Mouse (Mus musculus) heart, postnatal 25 days (tissue): ENCODE measurements around the gene Foxk2. TPM values are rescaled to one million over a fixed set of nuclear protein-coding genes. Genes with fewer than 3 reads are reported as not detected.
"Not testable (repeated sequence)": the region's sequence is repeated elsewhere in the genome, so short reads cannot be mapped to it uniquely, and the experiment has no call there.

Experiments
- DNase-seq: peaks from one replicate; pipeline ENCODE4 v3.0.0; 2022; ENCODE audit warnings: low spot score
- intact Hi-C: fragments of 180-260 bp; cut with DNase I; formaldehyde crosslinking; loops from one replicate; pipeline ENCODE4 v1.15.1; 2025
- total RNA-seq, 2 experiments: library from RNA; stranded (reverse); gene quantifications; 2 replicates each; pipeline ENCODE4 v1.2.3; 2021

Gene Foxk2
- total RNA-seq, 2 experiments from 2014 or later = 19.1 to 20.0 TPM

DNA sequence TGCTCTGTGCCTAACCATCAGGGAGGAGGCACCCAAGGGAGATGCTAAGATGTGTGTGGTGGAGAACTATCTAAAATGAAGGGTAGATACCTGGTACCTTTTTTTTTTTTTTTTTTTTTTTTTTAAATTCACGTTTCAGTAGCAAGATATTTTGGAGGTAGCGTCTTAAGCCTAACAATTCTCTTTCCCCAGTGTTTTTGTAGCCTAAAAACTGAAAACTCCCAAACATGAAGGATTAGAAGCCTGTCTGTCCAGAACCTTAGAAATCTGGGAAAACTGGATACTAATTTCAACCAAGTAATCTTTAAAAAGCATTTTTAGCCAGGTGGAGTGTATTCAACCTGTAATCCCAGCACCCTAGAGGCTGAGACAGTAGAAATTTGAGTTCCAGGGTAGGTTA, 1.3 kb downstream of the Foxk2 start:
- intact Hi-C loops = no loop called here
- no peak for DNase-seq

DNA sequence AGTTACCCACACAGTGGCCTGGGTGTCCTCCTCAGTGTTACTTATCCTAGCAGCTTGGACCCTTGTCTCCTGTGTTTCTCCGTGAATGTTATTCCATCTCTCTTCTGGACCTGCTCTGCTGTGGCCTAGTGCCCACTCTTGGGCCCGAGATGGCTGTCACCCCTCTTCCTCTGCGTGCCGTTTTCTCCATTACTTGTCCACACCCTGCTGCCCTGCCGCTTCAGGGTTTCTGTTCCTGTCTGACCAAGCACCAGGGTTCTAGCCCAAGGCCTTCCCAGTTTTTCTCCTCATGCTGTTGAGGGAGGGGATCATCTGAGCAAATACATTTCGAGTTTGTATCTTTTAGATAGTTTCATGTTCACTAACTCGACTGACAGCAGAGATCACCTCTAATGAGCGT, 17.7 kb downstream of the Foxk2 start:
- intact Hi-C loops = no loop called here
- no peak for DNase-seq

DNA sequence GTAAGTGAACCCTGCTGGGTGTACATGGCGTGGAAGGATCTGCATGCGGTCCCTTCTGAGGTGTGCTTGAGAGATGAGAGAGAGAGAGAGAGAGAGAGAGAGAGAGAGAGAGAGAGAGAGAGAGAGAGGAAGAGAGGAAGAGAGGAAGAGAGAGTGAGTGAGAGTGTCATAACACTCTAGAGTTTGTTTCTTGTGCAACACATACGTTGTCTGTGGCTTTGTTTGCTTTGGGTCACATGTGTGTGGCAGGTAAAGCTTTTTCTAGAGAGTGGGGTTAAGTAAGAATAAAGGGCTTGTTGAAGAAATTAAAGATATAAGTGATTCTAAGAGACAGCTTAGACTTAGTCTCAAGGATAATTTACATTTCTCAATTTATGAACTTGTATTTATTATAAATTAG, 18.2 kb downstream of the Foxk2 start:
- DNase-seq = no peak
- intact Hi-C loops = no loop called here

GRCm38 (mm10) chr11:121282911-121283310, 23.1 kb downstream of the Foxk2 start:
- no peak for DNase-seq
- intact Hi-C loops = no loop called here

- intact Hi-C loops = loop anchor here (10.0 kb wide), 1 partner anchor 115 kb away; no protein-coding TSS in a partner anchor
Observed at GRCm38 (mm10) chr11:121289859-121290258, 30.1 kb downstream of the Foxk2 start.

GRCm38 (mm10) chr11:121294771-121295170, 35.0 kb downstream of the Foxk2 start:
- intact Hi-C loops = loop anchor here (10.0 kb wide), 1 partner anchor 120 kb away; no protein-coding TSS in a partner anchor
- no peak for DNase-seq

More at GRCm38 (mm10) chr11:121289859-121290258, 30.1 kb downstream of the Foxk2 start:
- DNase-seq = no peak

- DNase-seq = no peak
- intact Hi-C loops = loop anchor here (10.0 kb wide), 1 partner anchor 124 kb away; no protein-coding TSS in a partner anchor
Observed at GRCm38 (mm10) chr11:121298493-121298892, 38.7 kb downstream of the Foxk2 start.

GRCm38 (mm10) chr11:121300265-121300664, 40.5 kb downstream of the Foxk2 start:
- DNase-seq = no peak
- intact Hi-C loops = no loop called here

- intact Hi-C loops = no loop called here
- no peak for DNase-seq
Observed at GRCm38 (mm10) chr11:121305371-121305770, 45.6 kb downstream of the Foxk2 start.

DNA sequence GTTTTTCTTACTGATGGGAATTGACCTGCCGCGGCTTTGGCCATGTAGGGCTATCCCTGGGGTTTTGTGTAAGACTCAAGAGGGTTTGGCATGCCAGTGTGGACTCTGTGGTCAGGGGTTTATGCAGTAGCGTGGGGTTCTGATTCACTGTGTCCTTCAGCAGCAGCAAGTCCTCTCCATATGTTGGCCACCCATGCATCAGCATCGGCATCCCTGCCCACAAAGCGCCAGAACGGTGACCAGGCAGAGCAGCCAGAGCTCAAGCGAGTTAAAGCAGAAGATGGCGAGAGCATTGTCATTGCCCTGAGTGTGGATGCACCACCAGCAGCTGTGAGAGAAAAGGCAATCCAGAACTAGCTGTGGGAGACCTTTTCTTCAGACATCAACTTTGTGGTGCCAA, 46.8 kb downstream of the Foxk2 start:
- intact Hi-C loops = no loop called here
- no peak for DNase-seq

- DNase-seq, intact Hi-C loops: not testable (repeated sequence)
Observed at GRCm38 (mm10) chr11:121307712-121308111, 47.9 kb downstream of the Foxk2 start.

DNA sequence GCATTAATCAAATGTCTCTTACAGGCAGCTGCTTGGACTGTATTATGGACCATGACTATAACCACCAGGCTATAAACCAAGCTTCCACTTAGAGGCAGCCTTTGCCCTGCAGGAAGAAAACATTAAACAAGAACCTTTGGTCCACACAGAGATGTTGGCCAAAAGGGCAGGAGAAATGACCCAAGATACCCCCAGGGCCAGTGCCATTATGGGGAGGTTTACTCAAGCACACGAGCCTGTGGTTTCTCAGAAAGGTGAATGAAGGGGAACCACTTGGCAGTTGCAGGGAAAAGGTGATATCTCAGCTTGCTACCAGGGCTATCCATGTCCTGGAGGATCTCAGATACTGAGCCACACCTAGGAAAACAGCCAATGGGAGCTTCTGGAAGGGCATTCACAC, 66.2 kb downstream of the Foxk2 start:
- no peak for DNase-seq
- intact Hi-C loops = no loop called here

- intact Hi-C loops = no loop called here
Observed at GRCm38 (mm10) chr11:121326681-121327080, 66.9 kb downstream of the Foxk2 start.

GRCm38 (mm10) chr11:121328206-121328605, 68.4 kb downstream of the Foxk2 start:
- intact Hi-C loops = no loop called here
- no peak for DNase-seq

More at GRCm38 (mm10) chr11:121326681-121327080, 66.9 kb downstream of the Foxk2 start:
- no peak for DNase-seq

- DNase-seq = no peak
- intact Hi-C loops = no loop called here
Observed at GRCm38 (mm10) chr11:121328619-121329018, 68.8 kb downstream of the Foxk2 start.

- DNase-seq = no peak
- intact Hi-C loops = no loop called here
Observed at GRCm38 (mm10) chr11:121331641-121332040, 71.9 kb downstream of the Foxk2 start.

- intact Hi-C loops = no loop called here
- no peak for DNase-seq
Observed at GRCm38 (mm10) chr11:121339647-121340046, 79.9 kb downstream of the Foxk2 start.

- intact Hi-C loops = no loop called here
- no peak for DNase-seq
Observed at GRCm38 (mm10) chr11:121340287-121340686, 80.5 kb downstream of the Foxk2 start.

DNA sequence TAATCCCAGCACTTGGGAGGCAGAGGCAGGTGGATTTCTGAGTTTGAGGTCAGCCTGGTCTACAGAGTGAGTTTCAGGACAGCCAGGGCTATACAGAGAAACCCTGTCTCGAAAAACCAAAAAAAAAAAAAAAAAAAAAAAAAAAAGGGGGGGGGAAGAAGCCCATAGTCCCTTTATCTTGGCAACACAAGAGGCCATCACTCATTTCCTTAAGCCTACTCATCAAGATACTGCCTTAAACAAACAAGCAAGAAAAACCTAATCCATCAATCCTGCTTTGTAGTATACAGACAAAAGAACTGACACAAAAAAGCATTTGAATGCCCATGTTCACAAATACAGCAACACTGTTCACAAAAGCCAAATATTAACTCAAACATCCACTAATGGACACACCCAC, 82.6 kb downstream of the Foxk2 start:
- intact Hi-C loops = not testable (repeated sequence)

GRCm38 (mm10) chr11:121347036-121347435, 87.2 kb downstream of the Foxk2 start:
- DNase-seq = peak; percentile 24
- intact Hi-C loops = no loop called here

More for the DNA sequence above, 82.6 kb downstream of the Foxk2 start:
- DNase-seq = not testable (repeated sequence)

DNA sequence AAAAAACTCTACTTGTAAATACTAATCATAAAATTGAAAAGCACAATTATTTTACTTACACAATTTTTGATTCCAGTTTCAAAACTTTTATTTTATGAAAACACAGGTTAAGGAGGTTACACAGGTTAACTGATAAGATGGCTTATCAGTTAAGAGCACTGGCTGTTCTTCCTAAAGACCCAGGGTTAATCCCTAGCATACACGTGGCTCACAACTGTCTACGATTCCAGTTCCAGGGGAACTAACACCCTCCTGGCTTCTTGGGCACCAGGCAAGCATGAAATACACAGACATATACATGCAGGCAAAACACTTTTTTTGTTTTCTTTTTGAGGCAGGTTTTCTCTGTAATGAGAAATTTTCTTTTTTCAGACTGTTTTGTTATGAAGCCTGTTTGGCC, 88.4 kb downstream of the Foxk2 start:
- DNase-seq = no peak
- intact Hi-C loops = no loop called here

GRCm38 (mm10) chr11:121348727-121349126, 88.9 kb downstream of the Foxk2 start:
- intact Hi-C loops, DNase-seq: not testable (repeated sequence)
